Mouse (Mus musculus) kidney, adult 2 months (tissue): ENCODE measurements around the gene Ebi3. TPM values are rescaled to one million over a fixed set of nuclear protein-coding genes. Genes with fewer than 3 reads are reported as not detected.

Source experiments
- DNase-seq: peaks from one replicate; pipeline ENCODE4 v3.0.0; 2021
- H3K27ac ChIP-seq: fragments of 200-500 bp; 2 replicates; pipeline ENCODE4 v1.5.1; 2012; ENCODE audit warnings: low read depth, low read length, control low read depth, inconsistent platforms; ENCODE audit not compliant: insufficient read depth
- H3K27me3 ChIP-seq: fragments of 200-500 bp; replicated peaks from 2 replicates; pipeline ENCODE4 v1.6.1; 2012; ENCODE audit warnings: mild to moderate bottlenecking, moderate library complexity, low read length, inconsistent platforms; ENCODE audit not compliant: control insufficient read depth, insufficient read depth
- H3K36me3 ChIP-seq: fragments of 200-500 bp; 2 replicates; pipeline ENCODE4 v1.6.1; 2012; ENCODE audit warnings: mild to moderate bottlenecking, moderate library complexity, low read length, inconsistent platforms; ENCODE audit not compliant: control insufficient read depth, insufficient read depth
- H3K4me1 ChIP-seq: fragments of 200-500 bp; 2 replicates; pipeline ENCODE4 v1.6.1; 2011; ENCODE audit warnings: low read length; ENCODE audit not compliant: control insufficient read depth, insufficient read depth
- H3K4me3 ChIP-seq: fragments of 200-500 bp; 2 replicates; pipeline ENCODE4 v1.5.1; 2011; ENCODE audit warnings: mild to moderate bottlenecking, low read depth, low read length, control low read depth; ENCODE audit not compliant: insufficient read depth
- CTCF ChIP-seq: fragments of 200-500 bp; conservative IDR thresholded peaks from 2 replicates; pipeline ENCODE4 v1.5.1; 2011; ENCODE audit warnings: low read depth, mild to moderate bottlenecking, control low read depth, low read length, moderate library complexity, mixed read lengths; ENCODE audit not compliant: insufficient read depth, insufficient read length
- POLR2A ChIP-seq: fragments of 200-500 bp; IDR thresholded peaks from one replicate; pipeline ENCODE4 v1.6.1; 2011; ENCODE audit warnings: low read depth, low read length, control low read depth
- WGBS: fragments of 180-500 bp; shearing (Covaris S2); methylation state at CpG from one replicate; pipeline ENCODE4 v1.1.7; 2018; 5-methylcytosine and 5-hydroxymethylcytosine counted together
- polyA plus RNA-seq: library from polyadenylated mRNA; depleted of rRNA; stranded (reverse); fragments of >200 nt; gene quantifications from 2 replicates; pipeline ENCODE4 v1.2.3, GENCODE M21; 2012; rRNA removed

Gene Ebi3
- polyA plus RNA-seq, 1 experiment, result 3.5 TPM

DNA sequence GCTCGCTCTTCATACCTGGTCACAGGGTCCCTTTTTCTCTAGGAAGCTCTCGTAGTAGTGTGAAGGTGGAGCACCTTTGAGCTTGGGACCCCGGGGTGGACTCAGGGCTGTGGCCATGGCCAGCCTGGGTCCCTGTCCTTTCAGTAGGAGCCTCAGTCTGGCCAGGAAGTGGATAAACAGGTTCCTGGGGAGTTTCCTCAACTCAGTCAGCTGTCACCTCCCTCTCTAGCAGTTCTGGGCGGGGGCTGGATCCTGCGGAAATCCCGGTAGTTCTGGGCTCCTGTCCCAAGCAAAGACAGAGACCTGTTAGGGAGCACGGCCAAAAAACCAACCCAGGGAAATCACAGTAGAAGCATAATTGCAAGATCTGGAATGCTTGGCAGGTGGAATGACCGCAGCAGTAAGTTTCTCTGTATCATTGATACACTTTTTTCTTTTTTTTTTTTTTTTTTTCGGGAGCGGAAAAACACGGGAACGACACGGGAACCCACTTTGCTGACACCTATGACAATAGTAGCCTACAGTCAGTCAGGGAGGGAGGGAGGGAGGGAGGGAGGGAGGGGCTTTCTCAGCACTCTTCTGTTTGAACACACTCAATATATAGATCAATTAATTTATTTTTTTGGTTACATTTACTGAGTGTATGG lies 53.1 kb downstream of the Ebi3 start, which contains the start of the genes Stap2 and Mpnd:
Gene Stap2, minus strand, starts transcription at position 170 of the 647 bp plus-strand sequence.
Gene Mpnd, plus strand, starts transcription at position 297 of the 647 bp plus-strand sequence.
- DNase-seq, result peak; percentile 84
- Histone ChIP-seq H3K4me3 (peak within 1 kb of the TSS; percentile 52), H3K36me3 (no peaks in the 10 kb centered on the region), H3K27ac (peak within 1 kb of the TSS; percentile 59), H3K4me1 (peaks cover 3% of the 10 kb centered on the region; the same call in 1 of the 2 replicates), H3K27me3 (no peaks in the 10 kb centered on the region)
- TF ChIP-seq POLR2A, result no peak
- TF ChIP-seq CTCF, result no peak
- WGBS, result 22% methylated on average over 13 of the region's 13 CpGs

Other genes with a start within 250 kb of the Ebi3 start
- 1.5 and 2.0 TPM in 2 replicates for gene Pot1b, start 240.0 kb upstream of the Ebi3 start, polyA plus RNA-seq
- 0.20 and 0.59 TPM in 2 replicates for gene Adgre4, start 202.7 kb upstream of the Ebi3 start, polyA plus RNA-seq
- 0.37 and 0.56 TPM in 2 replicates for gene Zfp119a, start 73.7 kb upstream of the Ebi3 start, polyA plus RNA-seq
- gene Zfp959, start 60.5 kb upstream of the Ebi3 start, polyA plus RNA-seq, result 0.86 and 1.9 TPM in 2 replicates
- gene Zfp119b, start 3.1 kb upstream of the Ebi3 start, polyA plus RNA-seq, result 0.46 and 0.69 TPM in 2 replicates
- gene Yju2, start 6.5 kb downstream of the Ebi3 start, polyA plus RNA-seq, result 7.2 and 7.7 TPM in 2 replicates
- 22.4 and 31.3 TPM in 2 replicates for gene Shd, start 17.8 kb downstream of the Ebi3 start, polyA plus RNA-seq
- gene Fsd1, start 33.9 kb downstream of the Ebi3 start, polyA plus RNA-seq, result 0.36 and 0.48 TPM in 2 replicates
- 20.1 and 22.6 TPM in 2 replicates for gene Stap2, start 52.9 kb downstream of the Ebi3 start, polyA plus RNA-seq
- 98.3 and 116 TPM in 2 replicates for gene Mpnd, start 53.1 kb downstream of the Ebi3 start, polyA plus RNA-seq
- 48.7 and 56.7 TPM in 2 replicates for gene Sh3gl1, start 84.0 kb downstream of the Ebi3 start, polyA plus RNA-seq
- gene Chaf1a, start 87.8 kb downstream of the Ebi3 start, polyA plus RNA-seq, result 1.0 and 1.2 TPM in 2 replicates
- gene Ubxn6, start 122.4 kb downstream of the Ebi3 start, polyA plus RNA-seq, result 75.6 and 90.3 TPM in 2 replicates
- 29.1 and 33.5 TPM in 2 replicates for gene Hdgfl2, start 127.0 kb downstream of the Ebi3 start, polyA plus RNA-seq
- gene Plin4, start 157.2 kb downstream of the Ebi3 start, polyA plus RNA-seq, result 14.4 and 23.3 TPM in 2 replicates
- gene Plin5, start 165.0 kb downstream of the Ebi3 start, polyA plus RNA-seq, result 8.4 and 10.1 TPM in 2 replicates
- 9.9 and 16.1 TPM in 2 replicates for gene Lrg1, start 169.4 kb downstream of the Ebi3 start, polyA plus RNA-seq
- gene Sema6b, start 187.7 kb downstream of the Ebi3 start, polyA plus RNA-seq, result 3.8 and 4.1 TPM in 2 replicates
- gene Tnfaip8l1, start 209.8 kb downstream of the Ebi3 start, polyA plus RNA-seq, result 1.7 and 2.7 TPM in 2 replicates
- gene Mydgf, start 231.3 kb downstream of the Ebi3 start, polyA plus RNA-seq, result 60.6 and 71.7 TPM in 2 replicates